Mouse (Mus musculus) megakaryocyte-erythroid progenitor cell, adult 5-6 weeks (primary cell): ENCODE data around the gene Pax3. TPM values are rescaled to one million over a fixed set of nuclear protein-coding genes. Genes with fewer than 3 reads are reported as not detected.

Source experiments
- ATAC-seq: replicated peaks from 2 replicates; pipeline ENCODE4 v1.8.0; 2016; ENCODE audit warnings: mild to moderate bottlenecking, inconsistent platforms; ENCODE audit not compliant: severe bottlenecking, poor library complexity, low FRiP score, low TSS enrichment
- total RNA-seq, 2 experiments: library from RNA; stranded (forward) in 1 of 2; stranded (reverse) in 1 of 2; fragments of 200-1000, 215-1000 nt in 1 of 2; fragments of >200 nt in 1 of 2; fragmentation: Nextera tagmentation in 1 of 2; gene quantifications; 2 replicates each; pipeline ENCODE4 v1.2.3; 2014 to 2017

Pax3 gene
- total RNA-seq (2014; fragmentation: Nextera tagmentation), result not detected in 2 replicates
- total RNA-seq (2017), result not detected in 2 replicates

DNA sequence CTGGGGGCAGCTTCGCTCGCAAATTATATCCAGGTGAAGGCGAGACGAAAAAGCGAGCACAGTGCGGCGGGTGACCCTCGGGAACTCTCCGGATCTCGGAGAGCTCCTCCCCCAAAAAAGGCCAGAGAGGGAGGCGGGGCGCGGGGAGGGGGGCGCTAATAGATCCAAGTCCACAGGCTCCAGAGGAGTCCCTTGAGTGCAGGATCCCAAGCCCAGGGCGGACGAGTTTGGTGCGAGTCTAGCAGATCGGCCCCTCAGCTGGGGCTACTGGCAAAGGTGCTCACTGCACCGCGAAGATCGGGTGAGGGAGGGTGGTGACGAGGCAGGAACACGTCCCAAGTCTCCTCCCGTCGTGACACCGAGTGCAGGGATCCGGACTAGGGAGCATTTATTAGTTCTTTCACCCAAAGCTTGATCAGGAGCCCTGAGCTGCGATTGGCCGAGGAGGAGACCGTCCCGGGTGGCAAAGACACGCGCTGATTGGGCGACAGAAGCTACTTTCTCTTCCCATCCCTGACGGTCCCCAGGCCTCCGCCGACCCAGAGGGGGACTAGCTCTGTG is at the start of gene Pax3:
Pax3 (minus strand) TSS at position 384 of the 561 bp plus-strand sequence.
- ATAC-seq, result peak; percentile 25; the same call in 1 of the 2 replicates

DNA sequence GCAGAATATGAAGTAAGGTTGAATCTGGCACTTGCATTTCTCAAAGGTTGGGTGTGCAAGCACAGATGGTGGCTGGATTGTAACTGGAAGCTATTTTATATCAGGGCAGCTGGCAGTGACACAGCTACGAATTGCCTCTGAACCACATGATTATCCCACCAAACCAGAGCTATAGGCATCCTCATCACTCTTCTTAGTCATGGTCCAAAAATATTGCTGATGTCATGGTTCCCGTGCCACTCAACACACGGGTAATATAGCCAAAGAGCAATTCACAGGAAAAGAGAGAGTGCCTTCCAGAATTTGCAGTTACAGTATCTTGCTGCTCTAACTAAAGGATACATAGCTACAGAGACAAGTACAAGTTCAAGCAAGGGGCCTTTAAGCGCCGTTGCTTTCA is 37.4 kb upstream of the Pax3 start:
- ATAC-seq, result no peak

DNA sequence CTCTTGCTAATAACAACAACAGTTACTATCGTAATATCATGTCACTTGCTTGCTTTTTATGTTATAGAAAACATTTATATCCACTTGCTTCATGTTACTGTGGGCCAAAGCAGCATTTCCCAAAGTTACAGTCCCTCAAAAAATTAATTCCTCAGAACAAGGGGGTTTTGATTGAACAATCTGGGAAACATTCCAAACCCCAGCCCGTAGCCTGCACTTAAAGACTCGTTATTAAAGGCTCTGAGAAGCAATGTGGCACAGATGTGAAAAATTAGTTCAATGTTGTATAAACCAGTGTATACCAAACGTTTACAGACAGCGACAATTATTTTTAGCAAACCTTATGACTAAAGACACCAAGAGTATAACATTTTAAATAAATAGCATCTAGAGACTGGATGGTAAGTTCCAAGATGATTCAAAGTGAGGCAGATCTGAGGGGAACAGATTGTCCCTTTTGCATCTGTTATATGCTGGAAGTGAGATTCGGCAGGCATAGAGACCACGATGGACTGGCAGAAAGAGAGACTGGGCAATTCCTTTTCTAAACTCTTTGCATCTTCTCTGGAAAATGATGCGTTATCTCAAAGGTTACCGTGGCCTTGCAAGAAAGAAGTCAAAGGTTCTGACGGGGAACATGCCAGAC is 35.1 kb upstream of the Pax3 start:
- no peak for ATAC-seq

- no peak for ATAC-seq
Measured at GRCm38 (mm10) chr1:78229801-78230200, 32.9 kb upstream of the Pax3 start.

- ATAC-seq, result no peak
Measured at GRCm38 (mm10) chr1:78228771-78229170, 31.8 kb upstream of the Pax3 start.

DNA sequence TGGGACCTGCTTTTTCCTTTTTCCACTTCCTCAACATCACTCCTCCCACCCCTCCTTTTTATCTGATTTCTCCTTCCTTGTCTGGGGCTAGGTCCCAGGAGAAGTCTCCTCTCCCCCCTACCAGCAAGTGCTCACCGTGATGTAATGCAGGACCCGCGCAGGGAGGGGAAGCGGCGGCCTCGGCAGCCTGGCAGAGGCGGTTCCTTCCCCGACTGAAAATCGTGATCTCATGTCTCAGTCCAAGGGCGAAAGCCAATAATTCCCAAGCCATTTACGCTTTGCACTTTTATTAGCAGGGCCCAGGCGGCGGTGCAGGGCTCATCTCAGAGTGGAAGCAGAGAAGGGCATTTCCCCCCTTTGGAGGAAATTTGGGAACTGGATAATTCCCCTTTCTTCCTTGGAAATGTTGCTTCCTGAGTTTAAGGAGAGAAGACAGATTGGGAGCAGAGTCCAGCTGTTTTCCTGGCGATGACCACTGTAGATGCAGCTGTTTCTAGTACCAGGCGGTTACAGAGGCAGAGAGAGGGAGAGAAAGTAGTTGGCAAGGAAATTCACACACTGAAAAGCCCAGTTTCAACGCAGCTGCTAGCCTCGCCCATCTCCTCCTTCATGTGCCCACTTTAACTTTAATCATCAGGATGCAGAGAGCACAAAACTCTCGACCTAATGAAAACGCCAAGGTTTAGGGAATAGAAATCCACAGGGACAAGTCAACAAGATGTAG is 21.3 kb upstream of the Pax3 start:
- ATAC-seq, result no peak

- ATAC-seq, result no peak
Measured at GRCm38 (mm10) chr1:78217151-78218034, 20.5 kb upstream of the Pax3 start.

DNA sequence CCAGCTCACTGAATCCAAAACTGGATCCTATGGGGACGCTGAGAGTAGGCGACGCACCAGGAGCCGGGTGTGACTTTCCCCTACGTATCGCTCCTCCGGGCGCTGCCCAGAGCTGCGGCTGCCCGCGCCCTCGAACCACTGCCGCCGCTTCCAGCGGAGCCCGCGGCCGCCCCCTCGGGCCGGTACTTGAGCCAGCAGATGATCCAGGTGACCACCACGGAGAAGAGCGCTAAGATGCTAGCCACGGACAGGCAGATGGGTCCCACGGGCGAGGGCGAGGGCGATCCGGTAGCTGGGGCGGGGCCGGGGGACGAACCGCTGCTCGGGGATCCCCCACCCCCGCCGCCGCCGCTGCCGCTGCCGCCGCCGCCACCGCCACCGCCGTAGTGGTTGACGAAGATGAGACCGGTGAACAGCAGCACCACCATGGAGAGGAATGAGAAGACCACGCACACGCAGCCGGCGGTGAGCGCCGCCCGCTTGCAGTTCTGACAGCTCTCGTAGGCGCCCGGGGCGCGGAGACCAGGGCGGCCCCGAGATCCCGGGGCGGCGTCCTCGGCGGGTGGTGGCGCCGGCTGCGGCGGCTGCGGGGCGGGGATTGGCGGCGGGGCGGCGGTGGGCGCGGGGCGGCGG is 19.7 kb upstream of the Pax3 start:
- ATAC-seq, result no peak

DNA sequence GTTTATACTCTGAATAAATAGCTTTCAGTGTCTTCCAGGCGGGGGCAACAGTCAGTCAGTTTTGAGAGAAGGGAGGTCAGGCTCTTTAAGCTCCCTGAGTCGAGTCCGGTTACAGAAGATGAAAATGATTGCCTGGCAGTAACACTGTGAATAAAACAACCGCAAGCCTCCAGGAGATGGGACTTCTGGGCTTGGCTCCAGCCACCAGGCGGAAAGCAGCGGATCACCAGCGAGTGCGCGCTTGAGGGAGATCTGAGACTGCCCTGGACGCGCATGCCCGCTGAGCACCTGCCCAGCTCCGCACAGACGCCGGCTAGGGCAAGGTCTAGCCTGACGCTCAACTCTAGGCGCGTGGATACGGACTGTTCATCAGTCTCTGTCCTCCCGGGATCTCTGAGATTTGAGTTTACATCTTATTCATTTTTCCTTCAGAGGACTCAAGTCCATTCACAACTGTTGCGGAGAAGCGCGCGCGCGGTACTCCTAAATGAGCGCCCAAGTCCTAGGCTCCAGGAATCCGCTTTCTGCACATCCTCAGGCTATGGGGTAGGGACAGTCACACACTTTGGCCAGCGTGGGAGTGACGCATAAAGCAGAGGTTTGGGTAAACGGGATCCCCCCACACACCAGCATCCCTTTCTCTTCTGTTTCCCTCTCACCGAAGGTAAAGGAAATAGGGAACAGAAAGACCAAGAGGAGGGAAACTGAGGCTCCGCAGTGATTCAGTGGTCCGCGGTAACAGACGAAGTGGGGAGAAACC is 19.0 kb upstream of the Pax3 start:
- no peak for ATAC-seq

DNA sequence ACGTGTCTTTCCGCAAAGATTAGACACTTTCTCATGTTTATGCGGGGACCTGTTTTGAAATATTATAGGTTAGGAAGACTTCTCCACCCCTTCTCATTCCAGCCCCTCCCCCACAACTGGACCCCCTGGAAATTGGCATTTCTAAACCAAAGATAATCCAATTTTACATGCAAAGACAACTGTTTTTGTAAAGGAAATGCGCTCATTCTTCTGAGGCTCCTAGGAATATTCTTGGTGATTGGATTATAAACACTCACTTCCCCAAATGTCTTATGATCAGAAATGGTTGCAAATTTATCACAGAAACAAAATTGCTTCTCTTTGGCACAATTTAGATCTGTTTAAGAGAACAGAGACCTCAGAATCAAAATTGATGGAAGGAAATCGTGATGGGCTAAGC is 14.1 kb upstream of the Pax3 start:
- ATAC-seq, result no peak

DNA sequence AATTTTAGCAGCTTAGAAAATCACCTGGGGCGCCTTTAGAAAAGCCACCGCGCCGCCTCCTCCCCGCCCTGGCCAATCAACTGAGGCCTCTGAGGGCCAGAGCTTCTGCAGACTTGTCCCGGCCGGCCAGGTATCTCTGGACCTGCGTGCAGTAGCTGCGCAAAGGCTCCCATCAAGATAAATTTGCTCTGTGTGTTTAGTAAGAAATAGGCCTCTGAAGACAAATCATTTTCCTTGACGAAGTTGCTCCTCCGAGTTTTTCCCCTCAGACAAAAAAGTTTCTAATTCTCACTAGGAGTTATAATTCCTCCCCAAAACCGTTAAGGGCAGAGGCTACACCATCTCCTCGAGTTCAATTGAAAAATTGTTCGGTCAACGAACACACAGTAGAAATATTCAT is 13.6 kb upstream of the Pax3 start:
- no peak for ATAC-seq

DNA sequence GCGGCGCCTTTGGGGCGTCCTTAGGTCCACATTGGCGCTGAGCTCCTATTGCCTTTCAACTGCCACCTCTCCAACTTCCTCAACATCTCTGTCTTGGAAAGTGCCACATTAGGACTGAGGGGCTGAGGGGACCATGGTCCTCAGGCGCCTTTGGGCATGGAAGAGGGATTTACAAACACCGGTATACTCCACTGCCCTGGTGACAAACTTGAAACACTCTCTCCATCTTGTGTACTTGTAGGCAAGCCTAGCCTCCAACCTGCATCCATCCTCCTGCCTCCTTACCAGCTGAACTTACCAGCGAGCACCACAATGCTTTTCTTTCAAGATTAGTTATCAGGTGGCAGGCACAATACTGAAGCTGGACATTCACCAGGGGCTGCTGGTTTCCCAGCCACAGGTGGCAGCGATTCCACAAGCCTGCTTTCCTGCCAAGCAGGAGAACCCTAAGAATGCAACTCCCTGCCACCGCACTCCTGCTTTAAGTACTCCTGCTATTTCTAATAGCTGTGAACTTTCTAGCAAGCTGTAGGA is 11.4 kb upstream of the Pax3 start:
- no peak for ATAC-seq

- no peak for ATAC-seq
Measured at GRCm38 (mm10) chr1:78204341-78204740, 7.4 kb upstream of the Pax3 start.

- no peak for ATAC-seq
Measured at GRCm38 (mm10) chr1:78203622-78204211, 6.8 kb upstream of the Pax3 start.

DNA sequence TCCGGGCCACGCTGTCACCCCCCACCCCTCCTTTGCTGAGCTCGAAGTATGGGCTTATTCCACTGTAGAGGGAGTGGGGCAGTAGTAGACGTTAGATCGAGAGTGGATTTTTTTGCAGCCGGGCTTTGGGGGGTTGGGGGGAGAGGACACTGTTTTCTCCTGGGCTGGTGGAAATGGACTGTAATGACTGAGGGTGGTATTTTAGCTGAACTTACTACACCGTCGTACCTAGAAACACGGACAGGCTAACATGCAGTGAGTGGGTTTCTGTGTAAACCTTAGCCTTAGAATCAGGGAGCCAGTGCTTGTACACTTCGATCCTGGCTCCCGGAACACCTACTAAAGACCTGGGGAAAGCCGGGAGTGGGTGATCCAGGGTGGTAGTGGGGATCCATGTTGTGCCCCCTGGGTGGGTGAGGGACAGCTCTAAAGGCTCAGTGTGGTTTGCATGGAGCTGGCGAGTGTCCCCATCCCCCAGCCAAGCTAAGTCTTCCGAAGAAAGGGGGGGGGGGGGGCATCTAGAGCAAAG is 6.2 kb upstream of the Pax3 start:
- ATAC-seq, result no peak

GRCm38 (mm10) chr1:78202466-78203085 is 5.6 kb upstream of the Pax3 start:
- ATAC-seq, result no peak

DNA sequence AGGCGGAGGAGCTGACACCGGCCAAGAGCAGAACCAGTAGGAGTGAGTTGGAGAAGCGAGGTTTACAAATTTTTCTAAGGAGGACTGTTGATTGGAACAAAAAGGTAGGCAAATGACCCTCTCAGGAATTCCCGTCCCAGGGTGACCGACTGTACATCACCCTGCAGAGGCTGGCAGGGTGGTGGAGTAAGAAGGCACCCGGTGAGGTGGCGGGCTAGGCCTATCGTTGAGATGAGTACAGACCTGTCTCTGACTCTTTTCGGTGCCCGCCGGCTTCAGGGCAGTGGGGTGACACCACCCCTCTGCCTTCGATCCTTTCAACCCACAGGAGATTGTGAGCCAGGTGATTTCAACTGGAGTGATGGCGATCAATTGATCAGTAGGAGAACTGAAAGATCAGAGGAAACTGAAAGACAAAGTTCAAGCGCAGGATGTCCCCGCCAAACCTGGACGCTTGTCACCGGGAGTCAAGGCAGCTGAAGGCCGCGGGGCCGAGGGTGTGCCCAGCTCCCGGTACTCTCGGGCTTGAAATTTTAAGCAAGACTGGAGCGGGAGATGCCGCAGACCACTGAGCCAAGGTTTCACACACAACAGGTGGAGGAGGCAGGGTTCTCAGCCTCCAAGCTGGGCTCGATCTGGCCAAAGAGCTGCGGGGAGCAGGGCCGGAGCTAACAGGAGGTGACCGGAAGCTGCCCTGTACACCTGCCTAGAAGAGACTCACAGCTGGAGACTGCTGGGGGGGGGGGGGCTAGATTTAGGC is 4.5 kb upstream of the Pax3 start:
- ATAC-seq, result no peak
